Mouse (Mus musculus) CD8-positive naive resting alpha-beta T cell, adult 57 days (primary cell): ENCODE data around the gene Spast. TPM values are rescaled to one million over a fixed set of nuclear protein-coding genes. Genes with fewer than 3 reads are reported as not detected.

Experiments used
- total RNA-seq: library from RNA; stranded (reverse); gene quantifications from one replicate; pipeline ENCODE4 v1.2.4, GENCODE M21; 2023

Spast gene
- total RNA-seq = 28.6 TPM

GRCm38 (mm10) chr17:74338937-74339804 is at the start of gene Spast:
Gene Spast (plus strand): TSS chr17:74338987.

GRCm38 (mm10) chr17:74295026-74295970 is 43.5 kb upstream of the Spast start, which contains the start of gene Memo1:
Gene Memo1 (minus strand): TSS chr17:74295521.

GRCm38 (mm10) chr17:74323844-74324243 is 14.9 kb upstream of the Spast start, which contains the start of gene Dpy30:
Gene Dpy30 (minus strand): TSS chr17:74323944.

GRCm38 (mm10) chr17:74395383-74396065 is 56.7 kb downstream of the Spast start, which contains the start of gene Slc30a6:
Gene Slc30a6 (plus strand): TSS chr17:74395608.

Other genes with a start within 250 kb of the Spast start
- 36.5 TPM for gene Memo1, start 43.5 kb upstream of the Spast start, total RNA-seq
- gene Dpy30, start 15.0 kb upstream of the Spast start, total RNA-seq = 40.3 TPM
- 23.5 TPM for gene Slc30a6, start 56.6 kb downstream of the Spast start, total RNA-seq
- 1.8 TPM for gene Nlrc4, start 120.2 kb downstream of the Spast start, total RNA-seq
- 48.2 TPM for gene Yipf4, start 150.5 kb downstream of the Spast start, total RNA-seq
- gene Birc6, start 189.3 kb downstream of the Spast start, total RNA-seq = 238 TPM